Mouse (Mus musculus) C2C12 (cell line): ENCODE measurements around the gene Abt1. TPM values are rescaled to one million over a fixed set of nuclear protein-coding genes. Genes with fewer than 3 reads are reported as not detected.

Source experiments
- H3K27me3 ChIP-seq: one replicate; pipeline ENCODE4 v1.6.1; 2011; ENCODE audit not compliant: control insufficient read depth, insufficient read depth, insufficient read length
- H3K36me3 ChIP-seq: one replicate; pipeline ENCODE4 v1.6.1; 2011; ENCODE audit not compliant: control insufficient read depth, insufficient read depth
- H3K4me3 ChIP-seq: one replicate; pipeline ENCODE4 v1.5.1; 2011; ENCODE audit warnings: mild to moderate bottlenecking, control low read depth; ENCODE audit not compliant: poor library complexity, insufficient read depth, severe bottlenecking
- H3K79me2 ChIP-seq: one replicate; pipeline ENCODE4 v1.6.1; 2011; ENCODE audit not compliant: control insufficient read depth, insufficient read depth
- H3K79me3 ChIP-seq: one replicate; pipeline ENCODE4 v1.6.1; 2011; ENCODE audit warnings: low read depth, control low read depth
- H3ac ChIP-seq: one replicate; pipeline ENCODE3; 2011; ENCODE audit warnings: low read depth; ENCODE audit not compliant: control insufficient read depth, insufficient read length
- CEBPB ChIP-seq: IDR thresholded peaks from one replicate; pipeline ENCODE4 v1.6.1; 2011; ENCODE audit warnings: low read depth, mild to moderate bottlenecking, control low read depth, moderate library complexity
- CTCF ChIP-seq: IDR thresholded peaks from one replicate; pipeline ENCODE4 v1.5.1; 2011; ENCODE audit not compliant: control insufficient read depth, insufficient read depth, insufficient read length
- FOSL1 ChIP-seq: IDR thresholded peaks from one replicate; pipeline ENCODE4 v1.8.0; 2011; ENCODE audit warnings: mild to moderate bottlenecking, low read length; ENCODE audit not compliant: poor library complexity, insufficient read depth, severe bottlenecking
- MAX ChIP-seq: IDR thresholded peaks from one replicate; pipeline ENCODE4 v1.6.1; 2011; ENCODE audit warnings: mild to moderate bottlenecking, control low read depth
- MYOD1 ChIP-seq: IDR thresholded peaks from one replicate; pipeline ENCODE4 v1.6.1; 2011; ENCODE audit warnings: low read depth; ENCODE audit not compliant: control insufficient read depth, insufficient read length
- MYOG ChIP-seq: IDR thresholded peaks from one replicate; pipeline ENCODE4 v1.6.1; 2011; ENCODE audit not compliant: control insufficient read depth, insufficient read length; ENCODE audit errors: extremely low read depth
- USF1 ChIP-seq: IDR thresholded peaks from one replicate; pipeline ENCODE4 v1.6.1; 2011; ENCODE audit warnings: low read depth, mild to moderate bottlenecking, control low read depth, moderate library complexity
- polyA plus RNA-seq: library from polyadenylated mRNA; unstranded; fragments of >200 nt; fragmentation: generic; extraction: Trizol; gene quantifications from one replicate; pipeline ENCODE4 v1.2.1, GENCODE M21; 2012; ENCODE audit warnings: missing spikeins

The Abt1 gene
- polyA plus RNA-seq, 1 experiment, result 11.2 TPM

DNA sequence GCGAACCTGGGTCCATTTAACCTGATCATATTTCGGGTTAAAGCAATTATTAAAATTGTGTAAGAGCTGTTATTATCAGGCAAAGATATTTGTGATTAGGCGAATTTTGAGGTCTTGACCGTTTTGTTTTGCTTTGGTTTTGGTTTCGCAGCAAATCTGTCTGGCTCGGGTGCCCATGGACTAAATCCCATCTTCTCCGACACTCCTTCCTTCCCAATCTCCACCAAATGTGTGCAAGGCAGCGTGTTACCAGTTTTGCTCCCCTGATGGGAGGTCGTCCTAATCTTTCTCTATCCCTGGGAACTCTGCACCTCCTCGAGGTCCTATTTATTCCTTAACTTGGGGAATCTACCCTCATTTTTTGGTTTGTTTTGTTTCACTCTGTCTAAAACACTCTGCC lies 21.5 kb upstream of the Abt1 start:
- Histone ChIP-seq H3ac (peak overlapping the region; percentile 88), H3K79me3 (no peaks in the 10 kb centered on the region), H3K4me3 (peak overlapping the region; percentile 57), H3K79me2 (no peaks in the 10 kb centered on the region), H3K27me3 (no peaks in the 10 kb centered on the region), H3K36me3 (no peaks in the 10 kb centered on the region)
- TF ChIP-seq FOSL1 (no peak), CTCF (no peak), CEBPB (no peak), MAX (no peak), MYOG (no peak), MYOD1 (no peak), USF1 (no peak)

DNA sequence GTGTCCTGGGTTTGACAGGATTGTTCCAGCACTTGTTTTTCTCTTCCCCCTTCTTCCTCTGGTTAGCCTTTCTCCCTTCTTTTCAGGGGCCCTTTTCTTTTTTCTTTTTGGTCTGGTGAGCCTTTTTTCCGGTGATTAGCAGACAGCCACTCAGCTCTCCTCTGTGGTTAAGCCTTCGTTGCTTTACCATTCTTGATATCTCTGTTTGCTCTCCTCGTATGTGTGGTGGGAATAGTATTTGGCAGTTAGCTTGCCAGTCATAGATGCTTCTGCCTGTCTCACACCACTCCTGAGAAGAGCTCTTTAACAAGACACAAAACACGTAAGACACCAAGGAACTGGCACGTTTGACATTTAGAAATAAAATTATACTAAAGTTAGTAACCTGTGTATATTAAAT lies 20.8 kb upstream of the Abt1 start:
- Histone ChIP-seq H3K79me2 (no peaks in the 10 kb centered on the region), H3K27me3 (no peaks in the 10 kb centered on the region), H3K36me3 (no peaks in the 10 kb centered on the region), H3ac (no peak overlapping the region), H3K4me3 (peak overlapping the region; percentile 57), H3K79me3 (no peaks in the 10 kb centered on the region)
- TF ChIP-seq CEBPB, result no peak
- no peak for TF ChIP-seq MYOG
- no peak for TF ChIP-seq FOSL1
- no peak for TF ChIP-seq CTCF
- no peak for TF ChIP-seq USF1
- no peak for TF ChIP-seq MYOD1
- TF ChIP-seq MAX, result no peak

DNA sequence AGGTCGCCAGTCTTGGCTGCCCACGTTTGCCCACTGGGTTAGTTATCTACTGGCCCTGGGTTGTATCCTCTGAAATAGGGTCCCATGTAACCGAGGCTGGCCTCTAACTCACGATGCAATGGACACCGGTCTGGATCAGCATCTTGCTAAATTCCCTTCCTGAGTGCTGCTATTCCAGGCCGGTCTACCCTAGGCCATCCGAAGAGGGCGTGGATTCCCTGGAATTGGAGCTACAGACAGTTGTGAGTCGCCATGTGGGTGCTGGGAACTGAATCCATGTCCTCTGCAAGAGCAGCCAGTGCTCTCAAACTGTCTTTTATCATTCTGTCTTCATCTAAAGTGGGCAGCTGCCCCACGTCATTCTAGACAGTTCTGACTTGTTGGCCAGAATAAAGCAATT lies 16.2 kb upstream of the Abt1 start:
- Histone ChIP-seq H3K4me3 (no peak overlapping the region), H3K36me3 (no peaks in the 10 kb centered on the region), H3ac (no peak overlapping the region), H3K79me3 (no peaks in the 10 kb centered on the region), H3K79me2 (no peaks in the 10 kb centered on the region), H3K27me3 (no peaks in the 10 kb centered on the region)
- no peak for TF ChIP-seq MAX
- no peak for TF ChIP-seq CTCF
- TF ChIP-seq FOSL1, result no peak
- TF ChIP-seq MYOD1, result no peak
- no peak for TF ChIP-seq USF1
- TF ChIP-seq CEBPB, result no peak
- TF ChIP-seq MYOG, result no peak

DNA sequence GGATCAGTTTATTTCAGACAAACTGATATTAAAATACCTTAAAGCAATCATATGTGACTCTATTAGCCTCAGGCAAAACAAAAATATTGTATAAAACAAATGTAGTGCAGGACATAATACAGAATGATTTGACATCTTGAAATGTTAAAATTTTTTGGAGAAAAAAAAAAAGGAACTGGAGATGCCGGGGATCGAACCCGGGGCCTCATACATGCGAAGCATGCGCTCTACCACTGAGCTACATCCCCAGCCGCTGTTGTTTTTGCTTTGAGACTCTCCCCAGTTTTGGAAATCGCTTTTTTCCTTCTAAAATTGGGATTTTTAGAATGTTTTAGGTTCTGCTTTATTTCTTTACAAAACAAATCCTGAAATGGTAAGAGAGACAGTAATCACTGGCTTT lies 14.9 kb upstream of the Abt1 start:
- no peaks in the 10 kb centered on the region for H3K36me3 ChIP-seq
- H3K4me3 ChIP-seq, result peak overlapping the region; percentile 24
- no peaks in the 10 kb centered on the region for H3K27me3 ChIP-seq

DNA sequence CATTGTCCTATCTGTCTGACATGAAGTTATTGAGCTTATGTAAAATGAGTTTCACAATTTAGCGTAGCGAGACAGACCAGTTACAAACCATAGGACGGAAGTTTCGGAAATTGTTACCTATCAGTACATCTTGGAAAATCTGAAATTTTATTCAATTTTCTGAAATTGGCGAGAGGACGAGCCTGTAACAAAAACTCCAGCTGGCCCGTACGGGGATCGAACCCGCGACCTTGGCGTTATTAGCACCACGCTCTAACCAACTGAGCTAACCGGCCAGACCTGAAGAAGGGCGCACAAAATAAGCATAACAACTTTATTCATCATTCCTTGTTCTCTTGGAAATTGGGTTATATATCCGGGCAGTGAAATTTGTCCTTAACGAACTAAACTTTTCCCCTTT lies 14.2 kb upstream of the Abt1 start:
- TF ChIP-seq MAX (no peak), CEBPB (no peak), FOSL1 (no peak), MYOG (no peak), MYOD1 (no peak), CTCF (no peak), USF1 (no peak)
- no peaks in the 10 kb centered on the region for H3K79me3 ChIP-seq
- no peak overlapping the region for H3ac ChIP-seq
- no peaks in the 10 kb centered on the region for H3K36me3 ChIP-seq
- H3K79me2 ChIP-seq, result no peaks in the 10 kb centered on the region
- peak overlapping the region; percentile 40 for H3K4me3 ChIP-seq
- H3K27me3 ChIP-seq, result no peaks in the 10 kb centered on the region

More for the DNA sequence above, 14.9 kb upstream of the Abt1 start:
- Histone ChIP-seq H3ac (no peak overlapping the region), H3K79me3 (no peaks in the 10 kb centered on the region), H3K79me2 (no peaks in the 10 kb centered on the region)
- TF ChIP-seq MYOG (no peak), CEBPB (no peak), FOSL1 (no peak), USF1 (no peak), CTCF (no peak), MAX (no peak), MYOD1 (no peak)
